Mouse (Mus musculus) heart, postnatal 0 days (tissue): ENCODE data around the gene Tmem116.

Experiments
- CTCF ChIP-seq: IDR thresholded peaks from 2 replicates; pipeline ENCODE4 v1.5.1; 2016; ENCODE audit warnings: antibody characterized with exemption, control low read depth, low read depth
- EP300 ChIP-seq: IDR thresholded peaks from 2 replicates; pipeline ENCODE4 v1.6.1; 2016; ENCODE audit warnings: antibody characterized with exemption, low read depth

GRCm38 (mm10) chr5:121569881-121570420 is 118.3 kb downstream of the Tmem116 start:
- no peak for TF ChIP-seq EP300
- no peak for TF ChIP-seq CTCF
